Mouse (Mus musculus) spleen, adult 2 months (tissue): Measurements from ENCODE around the gene Usp7. TPM values are rescaled to one million over a fixed set of nuclear protein-coding genes. Genes with fewer than 3 reads are reported as not detected.

Experiments used
- DNase-seq, 2 experiments: peaks; one replicate each; pipeline versions ENCODE4 v3.0.0 to v3.0.0-alpha.2; 2012 to 2021; ENCODE audit warnings: low spot score in 2 of 2, low read depth in 1 of 2
- H3K27ac ChIP-seq: fragments of 200-500 bp; 2 replicates; pipeline ENCODE4 v1.5.1; 2012; ENCODE audit warnings: low read length, inconsistent platforms; ENCODE audit not compliant: insufficient read depth
- H3K27me3 ChIP-seq: fragments of 200-500 bp; 2 replicates; pipeline ENCODE4 v1.6.1; 2012; ENCODE audit warnings: mild to moderate bottlenecking, moderate library complexity, low read length, inconsistent platforms; ENCODE audit not compliant: control insufficient read depth, insufficient read depth
- H3K36me3 ChIP-seq: fragments of 200-500 bp; 2 replicates; pipeline ENCODE4 v1.6.1; 2012; ENCODE audit warnings: mild to moderate bottlenecking, low read length, inconsistent platforms; ENCODE audit not compliant: control insufficient read depth, insufficient read depth
- H3K4me1 ChIP-seq: fragments of 200-500 bp; 2 replicates; pipeline ENCODE4 v1.6.1; 2011; ENCODE audit warnings: inconsistent platforms; ENCODE audit not compliant: control insufficient read depth, insufficient read depth, insufficient read length
- H3K4me3 ChIP-seq: fragments of 200-500 bp; 2 replicates; pipeline ENCODE4 v1.5.1; 2011; ENCODE audit warnings: mild to moderate bottlenecking, inconsistent platforms; ENCODE audit not compliant: insufficient read depth, insufficient read length; ENCODE audit errors: extremely low read depth
- CTCF ChIP-seq: fragments of 200-500 bp; IDR thresholded peaks from 2 replicates; pipeline ENCODE4 v1.5.1; 2011; ENCODE audit warnings: mild to moderate bottlenecking, inconsistent platforms; ENCODE audit not compliant: insufficient read depth, insufficient read length, insufficient replicate concordance; ENCODE audit errors: extremely low read depth
- POLR2A ChIP-seq: fragments of 200-500 bp; IDR thresholded peaks from 2 replicates; pipeline ENCODE4 v1.6.1; 2011; ENCODE audit warnings: low read depth, low read length, inconsistent platforms
- WGBS: fragments of 180-500 bp; shearing (Covaris S2); methylation state at CpG from one replicate; pipeline ENCODE4 v1.1.7; 2018; 5-methylcytosine and 5-hydroxymethylcytosine counted together
- polyA plus RNA-seq: library from polyadenylated mRNA; depleted of rRNA; stranded (reverse); fragments of >200 nt; gene quantifications from 2 replicates; pipeline ENCODE4 v1.2.3, GENCODE M21; 2012

Usp7 gene
- polyA plus RNA-seq, 1 experiment, result 26.3 TPM

- 82% methylated on average over 5 of the region's 5 CpGs for WGBS
- no peak for DNase-seq
- Histone ChIP-seq H3K4me1 (peaks cover 32% of the 10 kb centered on the region), H3K27ac (no peak overlapping the region), H3K27me3 (no peaks in the 10 kb centered on the region), H3K4me3 (no peak overlapping the region), H3K36me3 (no peaks in the 10 kb centered on the region)
- no peak for TF ChIP-seq CTCF
- no peak for TF ChIP-seq POLR2A
Measured at GRCm38 (mm10) chr16:8728111-8728748, 63.9 kb downstream of the Usp7 start.

GRCm38 (mm10) chr16:8725807-8726206 lies 66.3 kb downstream of the Usp7 start:
- H3K27me3 ChIP-seq, result no peaks in the 10 kb centered on the region
- 86% methylated on average over 2 of the region's 2 CpGs for WGBS
- H3K36me3 ChIP-seq, result no peaks in the 10 kb centered on the region
- no peak for DNase-seq
- peaks cover 27% of the 10 kb centered on the region for H3K4me1 ChIP-seq
- no peak for TF ChIP-seq CTCF
- TF ChIP-seq POLR2A, result no peak
- H3K4me3 ChIP-seq, result no peak overlapping the region
- H3K27ac ChIP-seq, result no peak overlapping the region

- Histone ChIP-seq H3K4me1 (peaks cover 22% of the 10 kb centered on the region), H3K4me3 (no peak overlapping the region), H3K36me3 (no peaks in the 10 kb centered on the region), H3K27ac (peak overlapping the region; percentile 59), H3K27me3 (no peaks in the 10 kb centered on the region)
- DNase-seq, result no peak
- TF ChIP-seq CTCF (no peak), POLR2A (no peak)
- WGBS, result 62% methylated on average over 3 of the region's 3 CpGs
Measured at GRCm38 (mm10) chr16:8724031-8724430, 68.1 kb downstream of the Usp7 start.

- H3K27me3 ChIP-seq, result no peaks in the 10 kb centered on the region
- no peak overlapping the region for H3K4me3 ChIP-seq
- H3K4me1 ChIP-seq, result peaks cover 7% of the 10 kb centered on the region
- H3K36me3 ChIP-seq, result peaks cover 8% of the 10 kb centered on the region
- DNase-seq, result no peak
- 85% methylated on average over 4 of the region's 4 CpGs for WGBS
- H3K27ac ChIP-seq, result no peak overlapping the region
- TF ChIP-seq CTCF (no peak), POLR2A (no peak)
Measured at GRCm38 (mm10) chr16:8720447-8720846, 71.7 kb downstream of the Usp7 start.

- 95% methylated on average over 10 of the region's 10 CpGs for WGBS
- H3K27me3 ChIP-seq, result no peaks in the 10 kb centered on the region
- no peak for DNase-seq
- H3K36me3 ChIP-seq, result peaks cover 23% of the 10 kb centered on the region
- no peak overlapping the region for H3K27ac ChIP-seq
- peaks cover 3% of the 10 kb centered on the region; the same call in 1 of the 2 replicates for H3K4me1 ChIP-seq
- no peak overlapping the region for H3K4me3 ChIP-seq
- TF ChIP-seq CTCF (no peak), POLR2A (no peak)
Measured at GRCm38 (mm10) chr16:8717744-8718143, 74.4 kb downstream of the Usp7 start.

- 70% methylated on average over 6 of the region's 6 CpGs for WGBS
Measured at GRCm38 (mm10) chr16:8716300-8716699, 75.8 kb downstream of the Usp7 start.

GRCm38 (mm10) chr16:8715513-8716080 lies 76.5 kb downstream of the Usp7 start:
- Histone ChIP-seq H3K4me3 (no peak overlapping the region), H3K36me3 (peaks cover 40% of the 10 kb centered on the region), H3K4me1 (peaks cover 3% of the 10 kb centered on the region; the same call in 1 of the 2 replicates), H3K27ac (no peak overlapping the region), H3K27me3 (no peaks in the 10 kb centered on the region)
- TF ChIP-seq CTCF, result no peak
- WGBS, result 77% methylated on average over 10 of the region's 10 CpGs
- DNase-seq, result no peak

More at GRCm38 (mm10) chr16:8716300-8716699, 75.8 kb downstream of the Usp7 start:
- Histone ChIP-seq H3K36me3 (peaks cover 35% of the 10 kb centered on the region), H3K27me3 (no peaks in the 10 kb centered on the region), H3K4me1 (peaks cover 3% of the 10 kb centered on the region; the same call in 1 of the 2 replicates), H3K4me3 (no peak overlapping the region), H3K27ac (no peak overlapping the region)
- DNase-seq, result no peak
- TF ChIP-seq POLR2A, result no peak
